Mouse (Mus musculus): ENCODE data around the gene Csn3.

- no peak for TF ChIP-seq CTCF (IDR thresholded peaks at IDR 0.05; ENCODE audit: low read depth)
- no peak for TF ChIP-seq EP300 (IDR thresholded peaks at IDR 0.05; ENCODE audit: low read depth)
Measured at GRCm38 (mm10) chr5:87951836-87952235, 26.5 kb downstream of the Csn3 start.
